9 mouse cellular contexts compared by ENCODE assay signal in genomic region chr6:48566312-48566711, GRCm38 (mm10). TPM values are rescaled to one million over a fixed set of nuclear protein-coding genes. Genes with fewer than 3 reads are reported as not detected.
DNase-seq lines count a peak whose midpoint lies in the region; ATAC-seq lines count a peak whose summit lies in the region.
"Had no signal": no experiment of that assay in that cellular context is flagged by ENCODE, and none has a peak within 500 bp of the region (broad histone marks: within the 10 kb centered on the region; RNA-seq: fewer than 3 reads in every experiment).

No protein-coding gene starts in this region.

- peak; percentile 40; the same call in 1 of the 2 replicates for ATAC-seq in liver, embryonic 15.5 days (ENCODE audit: insufficient read depth)
- no peak for ATAC-seq in liver, embryonic 12.5 days
- ATAC-seq in embryonic facial prominence, embryonic 12.5 days (ENCODE audit: insufficient number of reproducible peaks, insufficient read depth, low FRiP score, low TSS enrichment), result 0 out of 2 replicates have a peak, but pooled peaks have one; percentile 55
- no peak for ATAC-seq in forebrain, embryonic 13.5 days

- DNase-seq in kidney, adult 11 months, result peak; percentile 86
- peak; percentile 43 for DNase-seq in lung, postnatal 36 days
- no peak for DNase-seq in right cerebral cortex, postnatal 14 days
- no peak for DNase-seq in left cerebral cortex, adult 18-20 months (ENCODE audit: low spot score in 2 of 2)

- H3K27ac ChIP-seq in liver, embryonic 15.5 days (replicated peaks), result no peak overlapping the region
- H3K27ac ChIP-seq in liver, embryonic 12.5 days, result no peak overlapping the region
- H3K27ac ChIP-seq in embryonic facial prominence, embryonic 12.5 days, result peak overlapping the region; percentile 32; the same call in 1 of the 2 replicates
- H3K27ac ChIP-seq in forebrain, embryonic 13.5 days, result no peak overlapping the region

- H3K36me3 ChIP-seq in liver, embryonic 15.5 days (replicated peaks), result no peaks in the 10 kb centered on the region
- 0 out of 2 replicates have a peak, but pooled peaks cover 8% of the 10 kb centered on the region for H3K36me3 ChIP-seq in liver, embryonic 12.5 days
- peaks cover 10% of the 10 kb centered on the region for H3K36me3 ChIP-seq in embryonic facial prominence, embryonic 12.5 days
- H3K36me3 ChIP-seq in forebrain, embryonic 13.5 days (ENCODE audit: poor library complexity, severe bottlenecking), result peaks cover 34% of the 10 kb centered on the region

- no peak overlapping the region for H3K4me3 ChIP-seq in liver, embryonic 15.5 days (replicated peaks)
- H3K4me3 ChIP-seq in liver, embryonic 12.5 days, result no peak overlapping the region
- no peak overlapping the region for H3K4me3 ChIP-seq in embryonic facial prominence, embryonic 12.5 days
- no peak overlapping the region for H3K4me3 ChIP-seq in forebrain, embryonic 13.5 days

- WGBS in liver, embryonic 15.5 days (ENCODE audit: insufficient replicate concordance), result 65% methylated on average over 5 of the region's 5 CpGs
- 73% methylated on average over 5 of the region's 5 CpGs for WGBS in liver, embryonic 12.5 days (ENCODE audit: insufficient replicate concordance)
- WGBS in embryonic facial prominence, embryonic 12.5 days, result 70% methylated on average over 5 of the region's 5 CpGs
- 45% methylated on average over 5 of the region's 5 CpGs for WGBS in forebrain, embryonic 13.5 days

- H3K9ac ChIP-seq in liver, embryonic 15.5 days, result no peak overlapping the region
- H3K9ac ChIP-seq in liver, embryonic 12.5 days, result no peak overlapping the region
- H3K9ac ChIP-seq in embryonic facial prominence, embryonic 12.5 days, result no peak overlapping the region
- no peak overlapping the region for H3K9ac ChIP-seq in forebrain, embryonic 13.5 days

- peaks cover 8% of the 10 kb centered on the region; the same call in 1 of the 2 replicates for H3K4me1 ChIP-seq in liver, embryonic 15.5 days (replicated peaks)
- no peaks in the 10 kb centered on the region for H3K4me1 ChIP-seq in liver, embryonic 12.5 days
- H3K4me1 ChIP-seq in embryonic facial prominence, embryonic 12.5 days, result peaks cover 12% of the 10 kb centered on the region; the same call in 1 of the 2 replicates
- peaks cover 11% of the 10 kb centered on the region for H3K4me1 ChIP-seq in forebrain, embryonic 13.5 days

- H3K9me3 ChIP-seq in liver, embryonic 15.5 days (replicated peaks), result no peaks in the 10 kb centered on the region
- H3K9me3 ChIP-seq in liver, embryonic 12.5 days (replicated peaks), result no peaks in the 10 kb centered on the region
- no peaks in the 10 kb centered on the region for H3K9me3 ChIP-seq in embryonic facial prominence, embryonic 12.5 days
- no peaks in the 10 kb centered on the region for H3K9me3 ChIP-seq in forebrain, embryonic 13.5 days (replicated peaks)

- H3K27me3 ChIP-seq in liver, embryonic 15.5 days, result no peaks in the 10 kb centered on the region
- no peaks in the 10 kb centered on the region for H3K27me3 ChIP-seq in liver, embryonic 12.5 days (replicated peaks)
- no peaks in the 10 kb centered on the region for H3K27me3 ChIP-seq in embryonic facial prominence, embryonic 12.5 days
- no peaks in the 10 kb centered on the region for H3K27me3 ChIP-seq in forebrain, embryonic 13.5 days

- no peak overlapping the region for H3K4me2 ChIP-seq in liver, embryonic 15.5 days
- H3K4me2 ChIP-seq in liver, embryonic 12.5 days, result no peak overlapping the region
- H3K4me2 ChIP-seq in embryonic facial prominence, embryonic 12.5 days (replicated peaks), result no peak overlapping the region
- H3K4me2 ChIP-seq in forebrain, embryonic 13.5 days, result no peak overlapping the region

RNA-seq across cellular contexts. Expression of gene Rarres2, which starts 6.3 kb away (rescaled TPM):
- 34.4 and 43.9 TPM in 2 replicates for polyA plus RNA-seq in liver, embryonic 15.5 days (2015; fragmentation: Nextera tagmentation; extraction: Ambion mirVana)
- 6.1 and 6.8 TPM in 2 replicates for polyA plus RNA-seq in liver, embryonic 12.5 days (2016; fragmentation: Nextera tagmentation; extraction: Ambion mirVana)
- 6.9 TPM in 2 replicates for polyA plus RNA-seq in embryonic facial prominence, embryonic 12.5 days (2016; fragmentation: Nextera tagmentation; extraction: Ambion mirVana)
- 10 to 100 TPM; 12.0 to 14.4 TPM for total RNA-seq in left cerebral cortex, adult 18-20 months (2021)
- polyA plus RNA-seq in forebrain, embryonic 13.5 days (2015; fragmentation: Nextera tagmentation; extraction: Ambion mirVana), result 1.8 and 2.5 TPM in 2 replicates

RNA-seq across cellular contexts. Expression of gene Lrrc61, which starts 11.7 kb away (rescaled TPM):
- polyA plus RNA-seq in liver, embryonic 15.5 days (2015; fragmentation: Nextera tagmentation; extraction: Ambion mirVana), result 2.0 and 2.5 TPM in 2 replicates
- polyA plus RNA-seq in liver, embryonic 12.5 days (2016; fragmentation: Nextera tagmentation; extraction: Ambion mirVana), result 1.6 and 3.1 TPM in 2 replicates
- polyA plus RNA-seq in embryonic facial prominence, embryonic 12.5 days (2016; fragmentation: Nextera tagmentation; extraction: Ambion mirVana), result 8.1 and 13.5 TPM in 2 replicates
- total RNA-seq in left cerebral cortex, adult 18-20 months (2021), result 10 to 100 TPM; 35.4 to 40.3 TPM
- polyA plus RNA-seq in forebrain, embryonic 13.5 days (2015; fragmentation: Nextera tagmentation; extraction: Ambion mirVana), result 12.5 and 13.4 TPM in 2 replicates

RNA-seq across cellular contexts. Expression of gene Gm45021, which starts 23.1 kb away (rescaled TPM):
- polyA plus RNA-seq in liver, embryonic 15.5 days (2015; fragmentation: Nextera tagmentation; extraction: Ambion mirVana), result not detected in 2 replicates
- polyA plus RNA-seq in liver, embryonic 12.5 days (2016; fragmentation: Nextera tagmentation; extraction: Ambion mirVana), result 0.44 TPM in 1 of 2 replicates, not detected in the other
- not detected in 2 replicates for polyA plus RNA-seq in embryonic facial prominence, embryonic 12.5 days (2016; fragmentation: Nextera tagmentation; extraction: Ambion mirVana)
- not detected for total RNA-seq in left cerebral cortex, adult 18-20 months (2021)
- polyA plus RNA-seq in forebrain, embryonic 13.5 days (2015; fragmentation: Nextera tagmentation; extraction: Ambion mirVana), result not detected in 2 replicates
- total RNA-seq: ES-E14 had no signal

RNA-seq across cellular contexts. Expression of gene Repin1, which starts 27.4 kb away (rescaled TPM):
- polyA plus RNA-seq in liver, embryonic 15.5 days (2015; fragmentation: Nextera tagmentation; extraction: Ambion mirVana), result 9.9 and 12.4 TPM in 2 replicates
- 11.8 and 13.2 TPM in 2 replicates for polyA plus RNA-seq in liver, embryonic 12.5 days (2016; fragmentation: Nextera tagmentation; extraction: Ambion mirVana)
- 35.0 and 35.2 TPM in 2 replicates for polyA plus RNA-seq in embryonic facial prominence, embryonic 12.5 days (2016; fragmentation: Nextera tagmentation; extraction: Ambion mirVana)
- 10 to 100 TPM; 55.0 to 58.6 TPM for total RNA-seq in left cerebral cortex, adult 18-20 months (2021)
- polyA plus RNA-seq in forebrain, embryonic 13.5 days (2015; fragmentation: Nextera tagmentation; extraction: Ambion mirVana), result 35.8 and 38.8 TPM in 2 replicates

RNA-seq across cellular contexts. Expression of gene Gm44965, which starts 27.4 kb away (rescaled TPM):
- polyA plus RNA-seq in liver, embryonic 15.5 days (2015; fragmentation: Nextera tagmentation; extraction: Ambion mirVana), result not detected in 2 replicates
- not detected in 2 replicates for polyA plus RNA-seq in liver, embryonic 12.5 days (2016; fragmentation: Nextera tagmentation; extraction: Ambion mirVana)
- polyA plus RNA-seq in embryonic facial prominence, embryonic 12.5 days (2016; fragmentation: Nextera tagmentation; extraction: Ambion mirVana), result not detected in 2 replicates
- total RNA-seq in left cerebral cortex, adult 18-20 months (2021), result not detected
- polyA plus RNA-seq in forebrain, embryonic 13.5 days (2015; fragmentation: Nextera tagmentation; extraction: Ambion mirVana), result 1.7 TPM in 1 of 2 replicates, not detected in the other
- total RNA-seq: ES-E14 had no signal

Comparison
In these comparisons a context has a peak if more than half of its experiments do, and no peak if none do; other contexts are left out.
1. ATAC-seq: peak in liver, embryonic 15.5 days (single experiment) and embryonic facial prominence, embryonic 12.5 days (single experiment); none in liver, embryonic 12.5 days (single experiment) and forebrain, embryonic 13.5 days (single experiment).
2. DNase-seq: peak in kidney, adult 11 months (single experiment) and lung, postnatal 36 days (single experiment); none in right cerebral cortex, postnatal 14 days (single experiment) and left cerebral cortex, adult 18-20 months (0 of 2).